Comparison of ENCODE assay signal across 9 mouse cellular contexts in the genomic region with DNA sequence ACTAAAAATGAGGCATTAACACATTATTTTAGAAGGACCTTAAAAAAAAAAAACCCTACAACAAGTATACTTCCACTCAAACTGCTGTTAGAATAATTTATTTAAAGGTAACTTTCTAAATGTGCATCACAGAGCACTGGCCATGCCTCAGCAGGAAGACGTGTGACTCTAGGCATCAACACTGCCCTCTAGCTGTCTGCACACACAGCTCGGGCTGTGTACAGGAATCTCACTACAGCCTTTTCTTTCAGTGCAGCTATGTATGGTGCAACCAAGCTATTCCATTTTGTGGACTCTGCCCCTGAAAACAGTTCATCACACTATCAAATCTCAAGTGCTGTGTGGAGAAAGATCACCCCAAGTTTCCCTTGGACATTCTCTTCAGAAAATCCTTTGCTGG. TPM values are rescaled to one million over a fixed set of nuclear protein-coding genes. Genes with fewer than 3 reads are reported as not detected.
A peak's percentile ranks its signal among the peaks of the same experiment; 100 is the strongest.
DNase-seq lines count a peak whose midpoint lies in the region; ATAC-seq and TF ChIP-seq lines count a peak whose summit lies in the region.
"Had no signal": no experiment of that assay in that cellular context is flagged by ENCODE, and none has a peak within 500 bp of the region (broad histone marks: within the 10 kb centered on the region; RNA-seq: fewer than 3 reads in every experiment).

No protein-coding gene starts in this region.

- H3K4me3 ChIP-seq in forebrain, embryonic 13.5 days: no peak overlapping the region
- no peak overlapping the region for H3K4me3 ChIP-seq in forebrain, embryonic 12.5 days (replicated peaks)
- no peak overlapping the region for H3K4me3 ChIP-seq in liver, embryonic 15.5 days (replicated peaks)
- no peak overlapping the region for H3K4me3 ChIP-seq in stomach, postnatal 0 days (ENCODE audit: low read depth, low read length)
- H3K4me3 ChIP-seq: limb, embryonic 12.5 days had no signal

- DNase-seq in 3T3-L1 (ENCODE audit: low read depth, low spot score) (peak; percentile 72), R1 (ENCODE audit: low read depth, low spot score) (peak; percentile 57)
- peak; percentile 30 for DNase-seq in heart, postnatal 4 days
- no peak for DNase-seq in stomach, postnatal 0 days (ENCODE audit: low spot score)
- DNase-seq in ovary, postnatal 14 days (ENCODE audit: low spot score): no peak

- peak; percentile 81 for TF ChIP-seq CTCF in stomach, postnatal 0 days (IDR thresholded peaks at IDR 0.05; ENCODE audit: low read depth)

- no peak for TF ChIP-seq EP300 in stomach, postnatal 0 days (optimal IDR thresholded peaks at IDR 0.05)

- peak; percentile 77; the same call in 1 of the 2 replicates for ATAC-seq in forebrain, embryonic 13.5 days
- ATAC-seq in forebrain, embryonic 12.5 days (ENCODE audit: low FRiP score): no peak; the same call in 1 of the 2 replicates
- ATAC-seq in liver, embryonic 15.5 days (ENCODE audit: insufficient read depth): peak; percentile 49; the same call in 1 of the 2 replicates
- ATAC-seq in stomach, postnatal 0 days (ENCODE audit: low FRiP score, low TSS enrichment): peak; percentile 82

- no peaks in the 10 kb centered on the region for H3K9me3 ChIP-seq in forebrain, embryonic 13.5 days (replicated peaks)
- H3K9me3 ChIP-seq in forebrain, embryonic 12.5 days: no peaks in the 10 kb centered on the region
- H3K9me3 ChIP-seq in liver, embryonic 15.5 days (replicated peaks): no peaks in the 10 kb centered on the region
- no peaks in the 10 kb centered on the region for H3K9me3 ChIP-seq in stomach, postnatal 0 days (ENCODE audit: control insufficient read depth, low read length)
- H3K9me3 ChIP-seq: limb, embryonic 12.5 days had no signal

- no peaks in the 10 kb centered on the region for H3K27me3 ChIP-seq in forebrain, embryonic 13.5 days
- H3K27me3 ChIP-seq in forebrain, embryonic 12.5 days: no peaks in the 10 kb centered on the region
- H3K27me3 ChIP-seq in liver, embryonic 15.5 days: no peaks in the 10 kb centered on the region
- no peaks in the 10 kb centered on the region for H3K27me3 ChIP-seq in stomach, postnatal 0 days (ENCODE audit: control insufficient read depth, insufficient read depth, low read length)
- H3K27me3 ChIP-seq: limb, embryonic 12.5 days had no signal

- no peak overlapping the region for H3K4me2 ChIP-seq in forebrain, embryonic 13.5 days
- no peak overlapping the region for H3K4me2 ChIP-seq in forebrain, embryonic 12.5 days
- H3K4me2 ChIP-seq in liver, embryonic 15.5 days: no peak overlapping the region
- H3K4me2 ChIP-seq in stomach, postnatal 0 days (replicated peaks; ENCODE audit: low read depth): no peak overlapping the region
- H3K4me2 ChIP-seq: limb, embryonic 12.5 days had no signal

- no peak overlapping the region for H3K27ac ChIP-seq in forebrain, embryonic 13.5 days
- no peak overlapping the region for H3K27ac ChIP-seq in forebrain, embryonic 12.5 days
- H3K27ac ChIP-seq in liver, embryonic 15.5 days (replicated peaks): no peak overlapping the region; the same call in 1 of the 2 replicates
- no peak overlapping the region for H3K27ac ChIP-seq in stomach, postnatal 0 days (replicated peaks)
- H3K27ac ChIP-seq: limb, embryonic 12.5 days had no signal

- WGBS in forebrain, embryonic 13.5 days: 9% methylated on average over 2 of the region's 2 CpGs
- WGBS in forebrain, embryonic 12.5 days: 15% methylated on average over 2 of the region's 2 CpGs
- 9% methylated on average over 2 of the region's 2 CpGs for WGBS in liver, embryonic 15.5 days (ENCODE audit: insufficient replicate concordance)
- WGBS in stomach, postnatal 0 days: 9% methylated on average over 2 of the region's 2 CpGs

- no peaks in the 10 kb centered on the region for H3K4me1 ChIP-seq in forebrain, embryonic 13.5 days
- no peaks in the 10 kb centered on the region for H3K4me1 ChIP-seq in forebrain, embryonic 12.5 days
- peaks cover 24% of the 10 kb centered on the region for H3K4me1 ChIP-seq in liver, embryonic 15.5 days (replicated peaks)
- H3K4me1 ChIP-seq in stomach, postnatal 0 days (replicated peaks; ENCODE audit: control insufficient read depth, insufficient read depth): no peaks in the 10 kb centered on the region
- H3K4me1 ChIP-seq: limb, embryonic 12.5 days had no signal

- no peak overlapping the region for H3K9ac ChIP-seq in forebrain, embryonic 13.5 days
- no peak overlapping the region for H3K9ac ChIP-seq in forebrain, embryonic 12.5 days
- H3K9ac ChIP-seq in liver, embryonic 15.5 days: no peak overlapping the region
- no peak overlapping the region for H3K9ac ChIP-seq in stomach, postnatal 0 days (ENCODE audit: low read length)
- H3K9ac ChIP-seq: limb, embryonic 12.5 days had no signal

- H3K36me3 ChIP-seq in forebrain, embryonic 13.5 days (ENCODE audit: poor library complexity, severe bottlenecking): peaks cover 42% of the 10 kb centered on the region
- H3K36me3 ChIP-seq in forebrain, embryonic 12.5 days (replicated peaks): peaks cover 43% of the 10 kb centered on the region
- peaks cover 50% of the 10 kb centered on the region for H3K36me3 ChIP-seq in liver, embryonic 15.5 days (replicated peaks)
- H3K36me3 ChIP-seq in stomach, postnatal 0 days (ENCODE audit: control insufficient read depth, insufficient read depth, low read length): peaks cover 8% of the 10 kb centered on the region; the same call in 1 of the 2 replicates

RNA-seq across cellular contexts. Expression of gene Traf5, which starts 15.0 kb away (rescaled TPM):
- polyA plus RNA-seq in forebrain, embryonic 13.5 days (2015; fragmentation: Nextera tagmentation; extraction: Ambion mirVana): 2.7 and 4.1 TPM in 2 replicates
- 3.3 and 4.5 TPM in 2 replicates for polyA plus RNA-seq in forebrain, embryonic 12.5 days (2016; fragmentation: Nextera tagmentation; extraction: Ambion mirVana)
- 10 to 100 TPM; 15.0 to 22.4 TPM for total RNA-seq in heart, postnatal 4 days (2021)
- 8.0 and 8.1 TPM in 2 replicates for polyA plus RNA-seq in liver, embryonic 15.5 days (2015; fragmentation: Nextera tagmentation; extraction: Ambion mirVana)
- 16.6 and 17.7 TPM in 2 replicates for polyA plus RNA-seq in stomach, postnatal 0 days (2015; fragmentation: Nextera tagmentation; extraction: Ambion mirVana)

RNA-seq across cellular contexts. Expression of gene Rcor3, which starts 30.5 kb away (rescaled TPM):
- 20.3 and 22.2 TPM in 2 replicates for polyA plus RNA-seq in forebrain, embryonic 13.5 days (2015; fragmentation: Nextera tagmentation; extraction: Ambion mirVana)
- polyA plus RNA-seq in forebrain, embryonic 12.5 days (2016; fragmentation: Nextera tagmentation; extraction: Ambion mirVana): 19.2 and 20.1 TPM in 2 replicates
- 10 to 100 TPM; 43.7 to 48.1 TPM for total RNA-seq in heart, postnatal 4 days (2021)
- polyA plus RNA-seq in liver, embryonic 15.5 days (2015; fragmentation: Nextera tagmentation; extraction: Ambion mirVana): 8.9 and 9.0 TPM in 2 replicates
- 16.5 and 16.9 TPM in 2 replicates for polyA plus RNA-seq in stomach, postnatal 0 days (2015; fragmentation: Nextera tagmentation; extraction: Ambion mirVana)

Comparison
In these comparisons a context has a peak if more than half of its experiments do, and no peak if none do; other contexts are left out.
1. DNase-seq: peak in 3T3-L1 (single experiment), R1 (single experiment) and heart, postnatal 4 days (single experiment); none in stomach, postnatal 0 days (single experiment) and ovary, postnatal 14 days (single experiment).